Mouse (Mus musculus) left cerebral cortex, postnatal 36 days (tissue): ENCODE measurements around the gene Scyl2. TPM values are rescaled to one million over a fixed set of nuclear protein-coding genes. Genes with fewer than 3 reads are reported as not detected.
"Not testable (repeated sequence)": the region's sequence is repeated elsewhere in the genome, so short reads cannot be mapped to it uniquely, and the experiment has no call there.

Experiments
- DNase-seq, 2 experiments: peaks; one replicate each; pipeline ENCODE4 v3.0.0; 2021 to 2022; ENCODE audit warnings: low spot score in 2 of 2, mixed read lengths in 1 of 2
- intact Hi-C: fragments of 180-260 bp; cut with DNase I; formaldehyde crosslinking; loops from one replicate; pipeline ENCODE4 v1.15.1; 2025
- total RNA-seq, 2 experiments: library from RNA; stranded (reverse); gene quantifications; 2 replicates each; pipeline ENCODE4 v1.2.3; 2021

The Scyl2 gene
- 10 to 100 TPM; 34.3 to 34.7 TPM for total RNA-seq

DNA sequence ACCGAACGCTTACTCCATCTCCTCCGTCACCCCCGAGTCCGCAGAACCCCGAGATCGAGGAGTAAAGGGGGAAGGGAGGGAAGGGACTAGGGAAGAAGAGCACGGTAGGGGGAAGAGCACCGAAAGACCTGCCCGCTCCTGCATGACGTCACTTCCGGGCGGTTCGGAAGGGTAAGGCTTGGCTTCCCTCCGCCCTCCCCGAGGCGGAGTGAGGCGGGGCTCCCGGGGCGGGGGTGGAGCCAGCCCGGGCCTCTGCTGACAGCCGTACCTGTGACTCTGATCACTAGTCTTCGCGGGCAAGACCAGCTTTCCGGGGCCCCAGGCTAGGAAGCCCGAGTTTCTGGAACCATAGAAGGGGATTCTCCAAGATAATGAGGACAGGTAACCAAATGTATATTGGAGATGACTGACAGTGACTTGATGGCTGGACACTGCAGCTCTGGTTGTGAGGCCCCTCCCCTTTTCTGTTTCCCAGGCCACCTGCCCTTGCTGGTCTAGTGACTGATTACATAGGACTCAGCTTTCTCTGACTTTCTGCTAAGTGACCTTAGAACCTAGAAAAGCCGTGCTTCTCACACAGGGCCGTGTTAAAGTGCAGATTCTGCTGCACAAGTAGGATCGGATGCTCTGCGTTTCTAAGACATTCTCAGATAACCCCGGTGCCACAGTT is at the start of gene Scyl2:
TSS of gene Scyl2 (minus strand) at position 147 of the 670 bp plus-strand sequence.
- DNase-seq: peak; percentile 92 to 93
- intact Hi-C loops: no loop called here

DNA sequence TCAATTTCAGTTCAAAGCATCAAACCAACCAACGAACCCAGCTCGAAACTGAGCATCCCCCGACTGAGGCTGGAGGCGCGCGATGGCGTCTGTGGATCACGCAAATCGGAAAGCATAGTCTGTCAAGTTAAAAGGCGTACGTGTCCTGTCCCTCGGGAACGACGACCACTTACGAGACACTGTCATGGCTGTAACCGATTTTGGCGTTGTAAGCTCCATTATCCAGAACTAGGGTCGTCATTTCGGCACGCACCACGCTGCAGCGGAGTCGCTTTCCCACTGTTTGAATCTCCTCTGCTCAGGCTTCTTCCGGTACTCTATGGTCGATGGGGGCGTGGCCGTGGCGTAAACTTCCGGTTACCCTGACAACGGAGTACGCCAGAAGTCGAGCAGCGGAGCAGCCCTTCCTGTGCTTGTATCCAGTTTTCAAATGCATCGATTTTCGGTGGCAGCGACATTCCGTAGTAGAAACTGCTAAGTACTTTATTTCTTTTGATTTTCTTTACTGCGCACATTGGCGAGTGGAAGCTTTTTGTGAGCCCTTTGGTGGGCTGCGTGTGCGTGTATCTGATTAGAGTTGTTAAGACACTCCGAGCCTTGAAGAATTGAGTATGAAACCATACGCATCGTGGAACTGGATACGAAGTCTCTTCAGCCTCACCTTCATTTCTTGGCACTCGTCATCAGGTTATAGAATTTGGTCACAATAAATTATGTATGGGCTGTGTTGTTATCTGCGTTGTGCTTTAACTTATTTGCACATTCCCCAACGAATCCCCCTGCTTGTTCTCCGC is 46.1 kb upstream of the Scyl2 start, which contains the start of gene Actr6:
TSS of gene Actr6 (minus strand) at position 295 of the 794 bp plus-strand sequence.
- peak; percentile 90 to 93 for DNase-seq
- intact Hi-C loops: no loop called here

GRCm38 (mm10) chr10:89731341-89731740 is 45.3 kb upstream of the Scyl2 start:
- no peak for DNase-seq
- intact Hi-C loops: no loop called here

DNA sequence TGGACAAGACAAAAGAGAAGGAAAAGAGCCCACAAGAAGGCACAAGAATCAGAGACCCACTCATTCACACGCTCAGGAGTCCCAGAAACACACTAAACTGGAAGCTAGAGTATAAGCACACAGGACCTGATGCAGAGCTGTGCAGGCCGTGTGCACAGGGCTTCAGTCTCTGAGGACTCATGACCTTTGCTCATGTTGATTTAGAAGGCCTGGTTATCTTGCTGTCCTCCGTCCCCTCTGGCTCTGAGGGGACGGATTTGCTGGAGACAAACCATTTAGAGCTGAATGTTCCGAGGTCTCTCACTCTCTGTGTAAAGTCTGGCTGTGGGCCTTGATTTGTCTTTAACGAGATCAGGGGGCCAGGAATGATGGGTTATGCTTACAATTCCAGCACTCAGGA is 44.3 kb upstream of the Scyl2 start:
- intact Hi-C loops: no loop called here

GRCm38 (mm10) chr10:89722247-89723195 is 36.4 kb upstream of the Scyl2 start:
- intact Hi-C loops: loop anchor here (10.0 kb wide), 1 partner anchor 68 kb away; no protein-coding TSS in a partner anchor
- no peak for DNase-seq

More for the DNA sequence above, 44.3 kb upstream of the Scyl2 start:
- DNase-seq: no peak

DNA sequence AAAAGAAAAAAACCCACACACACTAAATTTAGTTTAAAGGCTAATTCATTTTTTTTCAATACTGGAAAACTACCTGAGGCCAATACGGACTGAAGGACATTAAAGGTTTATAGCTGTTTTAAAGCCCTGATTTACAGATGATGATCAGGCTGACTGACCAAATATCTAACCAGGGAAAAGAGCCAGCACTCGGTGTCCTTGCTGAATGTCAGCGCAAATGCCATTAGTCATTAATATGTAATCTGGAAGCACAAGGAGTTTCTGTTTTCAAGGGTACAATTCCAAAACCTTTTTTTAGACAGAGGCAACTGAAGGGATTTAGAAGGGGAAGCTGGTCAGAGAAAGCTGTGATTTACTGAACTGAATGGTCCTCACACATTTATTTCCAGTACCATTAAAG is 34.7 kb upstream of the Scyl2 start:
- intact Hi-C loops: loop anchor here (10.0 kb wide), 1 partner anchor 66 kb away; no protein-coding TSS in a partner anchor

GRCm38 (mm10) chr10:89720252-89720651 is 34.2 kb upstream of the Scyl2 start:
- intact Hi-C loops: loop anchor here (10.0 kb wide), 1 partner anchor 65 kb away; no protein-coding TSS in a partner anchor
- DNase-seq: no peak

More for the DNA sequence above, 34.7 kb upstream of the Scyl2 start:
- no peak for DNase-seq

GRCm38 (mm10) chr10:89714910-89715309 is 28.8 kb upstream of the Scyl2 start:
- DNase-seq: peak in 1 of 2 experiments; percentile 19
- intact Hi-C loops: no loop called here

DNA sequence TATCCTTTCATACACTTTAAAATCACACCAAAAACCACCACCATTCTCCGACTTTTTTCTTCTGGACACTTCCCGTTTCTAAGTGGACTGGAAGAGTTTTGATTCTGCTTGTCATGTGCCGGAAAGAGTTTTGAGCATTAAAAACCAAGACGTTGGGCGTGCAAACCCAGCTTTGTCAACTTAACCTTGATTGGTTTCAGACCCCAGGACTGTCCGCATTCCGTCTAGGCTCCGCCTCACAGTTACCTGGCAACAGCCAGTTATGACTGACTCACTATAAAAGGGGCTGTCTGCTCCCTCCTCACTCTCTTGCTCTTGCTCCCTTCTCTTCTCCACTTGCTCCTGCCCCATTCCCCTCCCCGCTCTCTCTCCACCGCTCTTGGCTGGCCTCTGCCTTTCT is 22.6 kb upstream of the Scyl2 start:
- intact Hi-C loops: no loop called here
- no peak for DNase-seq

- DNase-seq: no peak
- intact Hi-C loops: no loop called here
These were observed 21.3 kb upstream of the Scyl2 start for GRCm38 (mm10) chr10:89707397-89707796.

GRCm38 (mm10) chr10:89703042-89703441 is 17.0 kb upstream of the Scyl2 start:
- DNase-seq: no peak
- intact Hi-C loops: no loop called here

GRCm38 (mm10) chr10:89697956-89698355 is 11.9 kb upstream of the Scyl2 start:
- intact Hi-C loops: no loop called here
- DNase-seq: no peak

GRCm38 (mm10) chr10:89696270-89696669 is 10.2 kb upstream of the Scyl2 start:
- DNase-seq, intact Hi-C loops: not testable (repeated sequence)

DNA sequence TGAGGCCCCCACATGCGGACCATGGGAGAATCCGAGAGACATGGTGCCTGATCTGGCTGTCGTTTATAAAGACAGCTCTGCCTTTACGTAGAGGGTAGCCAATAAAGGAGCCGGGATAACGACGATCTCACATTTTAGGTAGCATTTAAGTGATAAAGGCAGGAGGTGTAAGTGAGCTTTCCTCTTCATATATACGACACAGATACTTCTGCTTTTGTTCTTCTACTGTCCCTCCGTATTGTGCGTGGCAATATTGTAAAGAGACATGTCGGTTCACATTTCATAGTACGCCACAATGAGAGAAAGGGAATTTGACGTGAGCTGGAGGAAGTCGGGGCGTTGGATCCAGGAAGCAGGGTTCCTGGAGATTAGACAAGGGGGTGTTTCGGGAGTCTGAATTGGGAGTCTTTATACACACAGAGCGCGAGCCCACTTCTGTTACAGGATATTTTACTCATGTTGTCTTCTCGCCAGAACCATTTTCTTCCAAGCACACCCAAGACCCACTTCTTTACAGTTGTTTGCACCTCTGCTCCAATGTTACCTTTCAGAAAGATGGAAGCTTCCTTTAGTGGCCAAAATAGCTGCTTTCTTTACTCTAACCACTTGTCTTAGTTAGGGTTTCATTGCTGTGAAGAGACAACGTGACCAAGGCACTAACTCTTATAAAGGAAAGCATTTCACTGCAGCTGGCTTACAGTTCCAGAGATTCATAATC is 9.3 kb upstream of the Scyl2 start:
- DNase-seq: no peak

DNA sequence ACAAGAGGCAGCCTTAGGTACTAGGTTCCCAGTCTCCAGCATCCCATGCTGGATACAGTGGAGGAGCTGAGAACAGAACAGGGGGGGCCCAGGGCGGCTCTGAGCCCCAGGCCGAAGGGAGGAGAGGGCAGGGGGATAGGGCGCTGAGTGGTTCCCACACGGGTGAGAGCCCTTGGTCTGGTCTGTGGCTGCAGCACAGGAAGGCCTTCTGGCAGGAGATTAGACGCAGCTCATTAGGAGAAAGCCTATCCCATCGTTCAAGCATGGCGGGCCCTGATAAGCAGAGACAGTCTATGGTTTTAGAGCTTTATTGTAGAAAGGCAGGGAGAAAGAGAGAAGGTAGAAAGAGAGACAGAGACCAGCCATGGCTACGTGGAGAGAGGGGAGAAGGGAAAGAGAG is 3.9 kb upstream of the Scyl2 start:
- intact Hi-C loops: no loop called here

More for the DNA sequence above, 9.3 kb upstream of the Scyl2 start:
- intact Hi-C loops: no loop called here

DNA sequence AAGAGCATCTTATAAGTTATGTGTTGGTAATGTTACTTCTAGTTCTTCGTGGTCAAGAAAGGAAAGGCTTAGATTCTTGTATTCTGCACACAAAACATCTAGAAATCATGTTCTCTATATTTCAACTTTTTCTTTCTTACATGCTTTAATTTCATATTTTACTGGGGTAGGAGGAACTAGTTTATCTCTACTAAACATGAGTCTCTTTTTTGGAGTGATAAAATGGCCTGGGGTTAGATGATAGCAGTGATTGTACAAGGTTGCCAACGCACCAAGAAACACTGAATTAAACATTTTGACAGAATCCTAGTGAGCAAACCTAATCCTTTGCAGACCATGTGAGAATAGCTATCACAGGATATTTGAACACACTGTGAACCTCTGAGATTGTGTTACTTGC is 1.4 kb upstream of the Scyl2 start:
- DNase-seq: no peak
- intact Hi-C loops: no loop called here

More for the DNA sequence above, 3.9 kb upstream of the Scyl2 start:
- no peak for DNase-seq

DNA sequence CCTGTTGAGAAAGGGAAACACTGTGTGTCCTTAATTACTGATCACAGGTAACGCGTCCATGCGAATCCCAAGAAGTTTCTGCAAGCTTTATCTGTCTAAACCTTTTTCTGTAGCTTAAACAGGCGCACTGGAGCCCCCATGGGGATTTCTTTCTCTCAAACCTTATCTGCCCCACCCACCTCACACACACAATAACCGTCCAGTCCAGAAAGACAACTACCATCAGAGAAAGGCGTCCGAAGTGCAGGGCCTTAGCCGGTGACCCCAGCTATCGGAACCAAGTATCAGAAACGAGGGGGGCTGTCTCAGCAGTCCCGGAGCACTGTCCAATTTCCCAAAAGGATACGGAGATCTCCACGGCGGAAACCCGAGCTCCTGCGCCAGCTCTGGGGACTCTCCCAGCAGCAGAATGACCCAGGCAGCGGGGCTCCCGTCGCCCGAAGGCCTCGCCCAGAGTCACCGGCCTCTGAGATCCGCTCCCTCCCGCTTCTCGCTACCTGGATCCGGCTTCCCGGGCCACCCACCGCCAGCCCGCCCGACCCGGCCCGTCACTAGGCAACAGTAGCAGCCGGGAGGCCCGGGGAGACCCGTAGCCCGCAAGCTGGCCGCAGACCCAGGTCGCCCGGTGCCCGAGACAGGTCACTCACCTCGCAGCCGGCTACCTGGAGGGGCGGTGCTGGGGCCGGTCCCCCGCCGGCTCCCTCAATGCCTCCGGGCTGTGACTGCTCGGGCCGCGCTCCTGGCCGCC is 520 bp downstream of the Scyl2 start:
- intact Hi-C loops: no loop called here
- DNase-seq: peak in 1 of 2 experiments; percentile 16

GRCm38 (mm10) chr10:89682961-89683360 is 3.1 kb downstream of the Scyl2 start:
- DNase-seq: no peak
- intact Hi-C loops: no loop called here
